Mouse (Mus musculus): ENCODE measurements around the gene Gria2. TPM values are rescaled to one million over a fixed set of nuclear protein-coding genes. Genes with fewer than 3 reads are reported as not detected.
A peak's percentile ranks its signal among the peaks of the same experiment; 100 is the strongest.

Gene Gria2
- polyA plus RNA-seq (2015; fragmentation: Nextera tagmentation; extraction: Ambion mirVana) = not detected in 2 replicates

GRCm38 (mm10) chr3:80802596-80803081 is at the start of gene Gria2:
Gria2 (minus strand) TSS chr3:80802835.
- Histone ChIP-seq H3K9ac (replicated peaks) (no peak within 1 kb of the TSS), H3K27me3 (ENCODE audit: insufficient read depth, low read length) (peaks cover 27% of the 10 kb centered on the region), H3K36me3 (replicated peaks; ENCODE audit: insufficient read depth, low read length) (no peaks in the 10 kb centered on the region), H3K9me3 (ENCODE audit: low read length) (no peaks in the 10 kb centered on the region), H3K27ac (ENCODE audit: low read depth) (no peak within 1 kb of the TSS), H3K4me1 (ENCODE audit: insufficient read depth) (0 out of 2 replicates have a peak, but pooled peaks cover 6% of the 10 kb centered on the region), H3K4me2 (ENCODE audit: low read depth, low read length) (peak within 1 kb of the TSS; percentile 27; the same call in 1 of the 2 replicates), H3K4me3 (ENCODE audit: low read depth, low read length) (no peak within 1 kb of the TSS)
- ATAC-seq = peak; percentile 54
- WGBS (ENCODE audit: insufficient replicate concordance) = 2% methylated on average over 35 of the region's 35 CpGs
- TF ChIP-seq EP300 (IDR thresholded peaks at IDR 0.05; ENCODE audit: low read depth) (no peak), CTCF (IDR thresholded peaks at IDR 0.05; ENCODE audit: low read depth) (no peak)
- peak; percentile 55 for DNase-seq

DNA sequence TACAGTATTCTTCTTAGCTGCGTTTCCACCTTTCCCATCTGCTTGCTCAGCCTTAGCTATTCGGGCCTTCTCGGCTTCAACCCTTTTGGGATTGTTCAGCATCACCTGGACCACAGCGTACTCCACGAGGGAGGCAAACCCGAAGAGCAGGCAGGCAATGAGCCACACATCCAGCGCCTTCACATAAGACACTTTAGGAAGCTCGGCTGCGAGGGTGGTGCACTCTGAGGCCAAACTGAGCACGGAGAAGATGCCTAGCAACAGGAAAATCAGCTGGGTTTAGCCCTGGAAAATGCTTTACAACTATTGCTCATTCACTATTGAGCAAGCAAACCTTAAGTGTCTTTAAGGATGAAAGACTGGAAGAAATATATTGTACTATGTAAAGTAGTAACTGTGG is 48.3 kb upstream of the Gria2 start:
- H3K9me3 ChIP-seq (ENCODE audit: low read length) = no peaks in the 10 kb centered on the region

GRCm38 (mm10) chr3:80845634-80846033 is 43.0 kb upstream of the Gria2 start:
- H3K27me3 ChIP-seq (ENCODE audit: insufficient read depth, low read length) = no peaks in the 10 kb centered on the region
- H3K4me2 ChIP-seq (ENCODE audit: low read depth, low read length) = no peak overlapping the region
- no peaks in the 10 kb centered on the region for H3K9me3 ChIP-seq (ENCODE audit: low read length)
- 67% methylated on average over 2 of the region's 2 CpGs for whole genome bisulfite sequencing (ENCODE audit: insufficient replicate concordance)
- DNase-seq (no peak), ATAC-seq (no peak)
- TF ChIP-seq CTCF (IDR thresholded peaks at IDR 0.05; ENCODE audit: low read depth) = no peak
- TF ChIP-seq EP300 (IDR thresholded peaks at IDR 0.05; ENCODE audit: low read depth) = no peak
- H3K4me3 ChIP-seq (ENCODE audit: low read depth, low read length) = no peak overlapping the region
- H3K9ac ChIP-seq (replicated peaks) = no peak overlapping the region
- no peaks in the 10 kb centered on the region for H3K36me3 ChIP-seq (replicated peaks; ENCODE audit: insufficient read depth, low read length)
- no peak overlapping the region for H3K27ac ChIP-seq (ENCODE audit: low read depth)
- H3K4me1 ChIP-seq (ENCODE audit: insufficient read depth) = no peaks in the 10 kb centered on the region

More for the DNA sequence above, 48.3 kb upstream of the Gria2 start:
- no peak overlapping the region for H3K4me2 ChIP-seq (ENCODE audit: low read depth, low read length)
- H3K4me3 ChIP-seq (ENCODE audit: low read depth, low read length) = no peak overlapping the region
- TF ChIP-seq CTCF (IDR thresholded peaks at IDR 0.05; ENCODE audit: low read depth) (no peak), EP300 (IDR thresholded peaks at IDR 0.05; ENCODE audit: low read depth) (no peak)
- H3K27me3 ChIP-seq (ENCODE audit: insufficient read depth, low read length) = no peaks in the 10 kb centered on the region
- 73% methylated on average over 10 of the region's 10 CpGs for WGBS (ENCODE audit: insufficient replicate concordance)
- no peak overlapping the region for H3K27ac ChIP-seq (ENCODE audit: low read depth)
- DNase-seq (no peak), ATAC-seq (no peak)
- H3K9ac ChIP-seq (replicated peaks) = no peak overlapping the region
- H3K4me1 ChIP-seq (ENCODE audit: insufficient read depth) = no peaks in the 10 kb centered on the region
- H3K36me3 ChIP-seq (replicated peaks; ENCODE audit: insufficient read depth, low read length) = no peaks in the 10 kb centered on the region

DNA sequence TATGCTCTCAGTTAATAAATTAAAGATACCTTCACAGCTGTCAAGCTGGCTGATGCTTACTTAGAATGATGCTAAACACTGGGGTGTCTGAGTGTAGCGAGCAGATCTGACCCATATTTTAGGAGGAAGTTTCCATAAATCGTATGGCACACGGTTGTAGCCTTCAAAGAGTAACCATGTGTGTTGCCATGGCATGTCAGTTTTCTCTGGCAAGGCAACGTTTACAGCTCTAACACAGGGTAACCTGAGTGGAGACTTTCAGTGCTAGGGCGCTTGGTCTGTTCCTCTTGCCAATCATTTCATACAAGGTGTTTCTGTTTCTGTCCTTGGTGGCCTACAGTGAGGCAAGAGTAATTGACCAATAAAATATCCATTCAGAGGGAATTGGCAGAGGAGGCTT is 37.2 kb upstream of the Gria2 start:
- Histone ChIP-seq H3K27ac (ENCODE audit: low read depth) (no peak overlapping the region), H3K4me2 (ENCODE audit: low read depth, low read length) (no peak overlapping the region), H3K27me3 (ENCODE audit: insufficient read depth, low read length) (no peaks in the 10 kb centered on the region), H3K9ac (replicated peaks) (no peak overlapping the region), H3K36me3 (replicated peaks; ENCODE audit: insufficient read depth, low read length) (no peaks in the 10 kb centered on the region), H3K4me1 (ENCODE audit: insufficient read depth) (no peaks in the 10 kb centered on the region), H3K4me3 (ENCODE audit: low read depth, low read length) (no peak overlapping the region), H3K9me3 (ENCODE audit: low read length) (no peaks in the 10 kb centered on the region)
- no peak for ATAC-seq
- 68% methylated on average over 5 of the region's 5 CpGs for WGBS (ENCODE audit: insufficient replicate concordance)
- DNase-seq = no peak
- TF ChIP-seq EP300 (IDR thresholded peaks at IDR 0.05; ENCODE audit: low read depth) = no peak
- TF ChIP-seq CTCF (IDR thresholded peaks at IDR 0.05; ENCODE audit: low read depth) = no peak

- Histone ChIP-seq H3K36me3 (replicated peaks; ENCODE audit: insufficient read depth, low read length) (no peaks in the 10 kb centered on the region), H3K27me3 (ENCODE audit: insufficient read depth, low read length) (no peaks in the 10 kb centered on the region), H3K9ac (replicated peaks) (no peak overlapping the region), H3K4me3 (ENCODE audit: low read depth, low read length) (no peak overlapping the region), H3K27ac (ENCODE audit: low read depth) (no peak overlapping the region), H3K9me3 (ENCODE audit: low read length) (no peaks in the 10 kb centered on the region), H3K4me2 (ENCODE audit: low read depth, low read length) (no peak overlapping the region), H3K4me1 (ENCODE audit: insufficient read depth) (no peaks in the 10 kb centered on the region)
- 47% methylated on average over 3 of the region's 3 CpGs for WGBS (ENCODE audit: insufficient replicate concordance)
- no peak for DNase-seq
- no peak for TF ChIP-seq CTCF (IDR thresholded peaks at IDR 0.05; ENCODE audit: low read depth)
- TF ChIP-seq EP300 (IDR thresholded peaks at IDR 0.05; ENCODE audit: low read depth) = no peak
- ATAC-seq = no peak
Observed at GRCm38 (mm10) chr3:80837583-80837982, 34.9 kb upstream of the Gria2 start.

DNA sequence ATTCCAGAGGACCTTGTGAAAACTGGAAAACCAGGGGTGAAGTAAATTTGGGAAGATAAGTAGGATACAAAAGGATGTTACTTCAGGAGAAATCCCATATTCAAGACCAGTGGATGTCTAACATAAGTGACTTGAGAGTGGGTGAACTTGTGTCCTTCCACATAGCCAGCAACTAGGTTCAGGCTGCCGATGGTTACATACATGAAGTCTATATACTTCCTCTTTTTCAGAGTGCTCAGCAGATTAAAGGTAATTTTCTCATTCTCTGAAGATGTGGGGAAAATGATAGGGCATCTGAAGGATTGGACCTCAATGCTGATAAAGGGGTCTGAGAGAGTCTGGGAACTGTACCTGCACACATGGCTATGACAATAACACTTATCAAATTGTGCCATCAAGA is 21.3 kb upstream of the Gria2 start:
- ATAC-seq = no peak
- H3K9me3 ChIP-seq (ENCODE audit: low read length) = no peaks in the 10 kb centered on the region
- TF ChIP-seq CTCF (IDR thresholded peaks at IDR 0.05; ENCODE audit: low read depth) (no peak), EP300 (IDR thresholded peaks at IDR 0.05; ENCODE audit: low read depth) (no peak)
- H3K36me3 ChIP-seq (replicated peaks; ENCODE audit: insufficient read depth, low read length) = no peaks in the 10 kb centered on the region
- H3K4me1 ChIP-seq (ENCODE audit: insufficient read depth) = no peaks in the 10 kb centered on the region
- H3K9ac ChIP-seq (replicated peaks) = no peak overlapping the region
- H3K4me3 ChIP-seq (ENCODE audit: low read depth, low read length) = no peak overlapping the region
- no peak for DNase-seq
- WGBS (ENCODE audit: insufficient replicate concordance) = 41% methylated on average over 1 of the region's 1 CpGs
- no peak overlapping the region for H3K4me2 ChIP-seq (ENCODE audit: low read depth, low read length)
- H3K27ac ChIP-seq (ENCODE audit: low read depth) = no peak overlapping the region
- no peaks in the 10 kb centered on the region for H3K27me3 ChIP-seq (ENCODE audit: insufficient read depth, low read length)

GRCm38 (mm10) chr3:80818619-80819018 is 16.0 kb upstream of the Gria2 start:
- H3K9ac ChIP-seq (replicated peaks) = no peak overlapping the region
- H3K27ac ChIP-seq (ENCODE audit: low read depth) = no peak overlapping the region
- no peaks in the 10 kb centered on the region for H3K9me3 ChIP-seq (ENCODE audit: low read length)
- no peak overlapping the region for H3K4me3 ChIP-seq (ENCODE audit: low read depth, low read length)
- ATAC-seq (no peak), DNase-seq (no peak)
- H3K4me2 ChIP-seq (ENCODE audit: low read depth, low read length) = no peak overlapping the region
- no peaks in the 10 kb centered on the region for H3K36me3 ChIP-seq (replicated peaks; ENCODE audit: insufficient read depth, low read length)
- TF ChIP-seq EP300 (IDR thresholded peaks at IDR 0.05; ENCODE audit: low read depth) = no peak
- no peak for TF ChIP-seq CTCF (IDR thresholded peaks at IDR 0.05; ENCODE audit: low read depth)
- WGBS (ENCODE audit: insufficient replicate concordance) = 69% methylated on average over 1 of the region's 1 CpGs
- H3K4me1 ChIP-seq (ENCODE audit: insufficient read depth) = no peaks in the 10 kb centered on the region
- H3K27me3 ChIP-seq (ENCODE audit: insufficient read depth, low read length) = no peaks in the 10 kb centered on the region
